Mouse (Mus musculus): ENCODE results near the gene Fbln2. TPM values are rescaled to one million over a fixed set of nuclear protein-coding genes. Genes with fewer than 3 reads are reported as not detected.

Gene Fbln2
- polyA plus RNA-seq, 1 experiment from 2014 or later: 298 TPM

- no peak overlapping the region for H3K4me3 ChIP-seq
- H3K9me3 ChIP-seq: no peaks in the 10 kb centered on the region
- 76% methylated on average over 4 of the region's 4 CpGs for WGBS
- H3K27ac ChIP-seq: no peak overlapping the region
- no peaks in the 10 kb centered on the region for H3K36me3 ChIP-seq
- no peaks in the 10 kb centered on the region for H3K4me1 ChIP-seq
- H3K4me2 ChIP-seq: no peak overlapping the region
- peaks cover 29% of the 10 kb centered on the region for H3K27me3 ChIP-seq
- no peak for ATAC-seq (ENCODE audit: insufficient number of reproducible peaks, insufficient read depth, low FRiP score, low TSS enrichment, low read depth)
- no peak overlapping the region for H3K9ac ChIP-seq
Observed at GRCm38 (mm10) chr6:91295431-91295830, 83.2 kb downstream of the Fbln2 start.

- Histone ChIP-seq H3K36me3 (no peaks in the 10 kb centered on the region), H3K4me2 (no peak overlapping the region), H3K4me3 (no peak overlapping the region), H3K9me3 (no peaks in the 10 kb centered on the region), H3K27ac (no peak overlapping the region), H3K9ac (no peak overlapping the region), H3K27me3 (peaks cover 10% of the 10 kb centered on the region; the same call in 1 of the 2 replicates), H3K4me1 (no peaks in the 10 kb centered on the region)
- WGBS: 51% methylated on average over 6 of the region's 6 CpGs
- no peak for ATAC-seq (ENCODE audit: insufficient number of reproducible peaks, insufficient read depth, low FRiP score, low TSS enrichment, low read depth)
Observed at GRCm38 (mm10) chr6:91298828-91299227, 86.6 kb downstream of the Fbln2 start.

GRCm38 (mm10) chr6:91300079-91300478 lies 87.8 kb downstream of the Fbln2 start:
- H3K9ac ChIP-seq: no peak overlapping the region
- H3K27ac ChIP-seq: no peak overlapping the region
- no peak overlapping the region for H3K4me3 ChIP-seq
- H3K36me3 ChIP-seq: no peaks in the 10 kb centered on the region
- WGBS: 44% methylated on average over 3 of the region's 3 CpGs
- H3K4me2 ChIP-seq: no peak overlapping the region
- ATAC-seq (ENCODE audit: insufficient number of reproducible peaks, insufficient read depth, low FRiP score, low TSS enrichment, low read depth): no peak
- H3K9me3 ChIP-seq: no peaks in the 10 kb centered on the region
- H3K4me1 ChIP-seq: no peaks in the 10 kb centered on the region
- H3K27me3 ChIP-seq: peaks cover 10% of the 10 kb centered on the region; the same call in 1 of the 2 replicates

GRCm38 (mm10) chr6:91301839-91302238 lies 89.6 kb downstream of the Fbln2 start:
- Histone ChIP-seq H3K27me3 (peaks cover 9% of the 10 kb centered on the region; the same call in 1 of the 2 replicates), H3K36me3 (no peaks in the 10 kb centered on the region), H3K4me3 (no peak overlapping the region), H3K9ac (no peak overlapping the region), H3K27ac (no peak overlapping the region), H3K4me1 (no peaks in the 10 kb centered on the region), H3K4me2 (no peak overlapping the region), H3K9me3 (no peaks in the 10 kb centered on the region)
- ATAC-seq (ENCODE audit: insufficient number of reproducible peaks, insufficient read depth, low FRiP score, low TSS enrichment, low read depth): no peak
- 63% methylated on average over 1 of the region's 1 CpGs for WGBS

- Histone ChIP-seq H3K9ac (no peak overlapping the region), H3K27ac (no peak overlapping the region), H3K9me3 (no peaks in the 10 kb centered on the region), H3K4me1 (no peaks in the 10 kb centered on the region), H3K4me2 (no peak overlapping the region), H3K27me3 (peaks cover 6% of the 10 kb centered on the region), H3K36me3 (no peaks in the 10 kb centered on the region), H3K4me3 (no peak overlapping the region)
- WGBS: 66% methylated on average over 3 of the region's 3 CpGs
- ATAC-seq (ENCODE audit: insufficient number of reproducible peaks, insufficient read depth, low FRiP score, low TSS enrichment, low read depth): no peak
Observed at GRCm38 (mm10) chr6:91302337-91302736, 90.1 kb downstream of the Fbln2 start.

GRCm38 (mm10) chr6:91304172-91304571 lies 91.9 kb downstream of the Fbln2 start:
- no peak overlapping the region for H3K9ac ChIP-seq
- H3K27ac ChIP-seq: no peak overlapping the region
- no peak overlapping the region for H3K4me2 ChIP-seq
- no peak for ATAC-seq (ENCODE audit: insufficient number of reproducible peaks, insufficient read depth, low FRiP score, low TSS enrichment, low read depth)
- no peaks in the 10 kb centered on the region for H3K9me3 ChIP-seq
- no peak overlapping the region for H3K4me3 ChIP-seq
- WGBS: 76% methylated on average over 4 of the region's 4 CpGs
- no peaks in the 10 kb centered on the region for H3K4me1 ChIP-seq
- H3K27me3 ChIP-seq: peaks cover 5% of the 10 kb centered on the region; the same call in 1 of the 2 replicates
- no peaks in the 10 kb centered on the region for H3K36me3 ChIP-seq

- no peak overlapping the region for H3K27ac ChIP-seq
- no peak overlapping the region for H3K4me2 ChIP-seq
- no peak overlapping the region for H3K4me3 ChIP-seq
- H3K9ac ChIP-seq: no peak overlapping the region
- WGBS: 73% methylated on average over 1 of the region's 1 CpGs
- ATAC-seq (ENCODE audit: insufficient number of reproducible peaks, insufficient read depth, low FRiP score, low TSS enrichment, low read depth): no peak
- H3K9me3 ChIP-seq: no peaks in the 10 kb centered on the region
- no peaks in the 10 kb centered on the region for H3K4me1 ChIP-seq
- H3K27me3 ChIP-seq: peaks cover 5% of the 10 kb centered on the region; the same call in 1 of the 2 replicates
- H3K36me3 ChIP-seq: no peaks in the 10 kb centered on the region
Observed at GRCm38 (mm10) chr6:91307972-91308371, 95.7 kb downstream of the Fbln2 start.

GRCm38 (mm10) chr6:91311204-91311603 lies 98.9 kb downstream of the Fbln2 start:
- Histone ChIP-seq H3K27ac (no peak overlapping the region), H3K4me3 (no peak overlapping the region), H3K27me3 (peaks cover 5% of the 10 kb centered on the region; the same call in 1 of the 2 replicates), H3K36me3 (no peaks in the 10 kb centered on the region), H3K9me3 (no peaks in the 10 kb centered on the region), H3K4me1 (no peaks in the 10 kb centered on the region), H3K9ac (no peak overlapping the region), H3K4me2 (no peak overlapping the region)
- no peak for ATAC-seq (ENCODE audit: insufficient number of reproducible peaks, insufficient read depth, low FRiP score, low TSS enrichment, low read depth)
- WGBS: 73% methylated on average over 5 of the region's 5 CpGs

GRCm38 (mm10) chr6:91312491-91312890 lies 100.2 kb downstream of the Fbln2 start:
- Histone ChIP-seq H3K9me3 (no peaks in the 10 kb centered on the region), H3K4me2 (no peak overlapping the region), H3K4me3 (no peak overlapping the region), H3K27me3 (peaks cover 1% of the 10 kb centered on the region; the same call in 1 of the 2 replicates), H3K36me3 (no peaks in the 10 kb centered on the region), H3K27ac (no peak overlapping the region), H3K4me1 (no peaks in the 10 kb centered on the region), H3K9ac (no peak overlapping the region)
- ATAC-seq (ENCODE audit: insufficient number of reproducible peaks, insufficient read depth, low FRiP score, low TSS enrichment, low read depth): no peak
- 66% methylated on average over 9 of the region's 9 CpGs for WGBS

Other genes starting within 250 kb of the Fbln2 start
- gene Iqsec1, start 223.8 kb upstream of the Fbln2 start, polyA plus RNA-seq (2015; fragmentation: Nextera tagmentation; extraction: Ambion mirVana): 11.6 and 13.1 TPM in 2 replicates
- gene Nup210, start 95.6 kb upstream of the Fbln2 start, polyA plus RNA-seq (2015; fragmentation: Nextera tagmentation; extraction: Ambion mirVana): 5.9 and 6.9 TPM in 2 replicates
- gene Hdac11, start 55.8 kb upstream of the Fbln2 start, polyA plus RNA-seq (2015; fragmentation: Nextera tagmentation; extraction: Ambion mirVana): 12.8 and 15.6 TPM in 2 replicates
- gene Wnt7a, start 198.9 kb downstream of the Fbln2 start, polyA plus RNA-seq (2015; fragmentation: Nextera tagmentation; extraction: Ambion mirVana): 1.5 and 3.3 TPM in 2 replicates